Mouse (Mus musculus): ENCODE results near the gene Dennd6b. TPM values are rescaled to one million over a fixed set of nuclear protein-coding genes. Genes with fewer than 3 reads are reported as not detected.

The Dennd6b gene
- total RNA-seq, 2 experiments from 2014 or later = 8.9 to 10.9 TPM

DNA sequence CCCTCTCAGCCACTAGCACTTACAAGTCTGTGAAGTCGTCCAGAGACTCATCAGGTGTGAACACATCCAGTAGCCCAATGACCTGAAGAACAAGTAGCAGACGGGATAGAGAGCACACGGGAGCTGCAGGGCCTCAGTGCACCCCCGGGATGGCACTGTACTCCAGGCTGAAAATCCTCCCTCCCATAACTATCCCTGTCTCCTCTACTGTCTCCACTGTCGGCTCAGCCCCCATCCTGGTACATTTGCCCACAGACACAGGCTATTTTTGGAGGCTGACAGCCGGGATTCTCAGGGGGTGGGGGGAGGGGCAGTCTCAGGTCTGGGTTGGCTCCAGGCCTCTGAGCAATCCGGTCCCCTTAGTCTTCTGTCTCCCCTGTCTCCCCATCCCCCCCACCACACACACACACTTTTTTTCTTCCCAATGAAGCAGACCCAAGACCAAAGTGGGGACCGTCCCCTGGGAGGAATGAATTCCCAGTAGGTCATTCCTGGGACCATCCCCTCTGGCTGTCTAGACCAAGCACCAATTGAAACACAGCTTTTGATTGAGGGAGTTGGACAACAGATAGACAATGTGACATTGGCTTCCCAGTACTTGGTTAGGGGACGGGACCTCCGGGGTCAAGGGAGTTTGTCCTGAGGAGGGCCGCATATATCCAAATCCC, 58.8 kb downstream of the Dennd6b start:
- peak overlapping the region; percentile 99 for H3K27ac ChIP-seq
- intact Hi-C loops (cut with DNase I) = no loop called here
- H3K4me3 ChIP-seq = peak overlapping the region; percentile 96

DNA sequence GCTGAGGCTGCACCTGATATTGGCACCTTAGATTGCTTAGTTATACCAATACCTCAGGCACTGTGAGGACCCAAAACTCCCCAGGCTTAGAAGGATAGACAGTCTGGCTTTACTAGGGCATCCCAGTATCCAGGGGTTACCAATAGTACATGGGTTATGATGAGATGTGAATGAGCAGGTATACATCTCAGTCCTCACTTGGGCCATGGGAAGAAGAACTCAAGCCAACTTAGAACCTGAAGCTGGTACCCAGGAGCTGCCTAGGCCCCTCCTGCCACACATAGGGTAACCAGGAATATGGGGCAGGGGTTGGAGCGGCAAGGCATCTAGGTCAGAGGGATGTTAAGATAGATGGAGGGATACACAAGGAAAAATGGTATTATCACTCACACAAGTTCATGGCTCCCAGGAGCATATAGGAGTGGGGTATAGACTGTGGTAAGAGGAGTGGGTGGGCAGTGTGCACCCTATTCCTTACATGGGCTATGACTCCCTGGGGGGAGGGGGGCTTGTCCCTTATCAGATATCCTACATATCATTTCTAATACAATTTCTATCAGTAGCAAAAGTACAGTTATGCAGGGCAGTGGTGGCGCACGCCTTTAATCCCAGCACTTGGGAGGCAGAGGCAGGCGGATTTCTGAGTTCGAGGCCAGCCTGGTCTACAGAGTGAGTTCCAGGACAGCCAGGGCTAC, 59.7 kb downstream of the Dennd6b start:
- no peak for DNase-seq
- TF ChIP-seq CTCF (IDR thresholded peaks at IDR 0.05) = no peak
- H3K27ac ChIP-seq = peak overlapping the region; percentile 99
- intact Hi-C loops (cut with DNase I) = no loop called here
- peak overlapping the region; percentile 96 for H3K4me3 ChIP-seq

More for the DNA sequence above, 58.8 kb downstream of the Dennd6b start:
- DNase-seq = peak; percentile 67
- TF ChIP-seq CTCF (IDR thresholded peaks at IDR 0.05) = peak; percentile 17; the same call in 1 of the 2 replicates

Small RNAs within 50 kb of the gene (microRNA-seq; reads per million reads assigned to microRNA genes)
- gene Mir6958 = not detected
- gene Mir7118 = not detected

Other genes starting within 250 kb of the Dennd6b start
- not detected for gene Ttll8, start 242.1 kb downstream of the Dennd6b start, total RNA-seq (2021)
- not detected for gene Mlc1, start 217.5 kb downstream of the Dennd6b start, total RNA-seq (2021)
- not detected for gene Mov10l1, start 213.6 kb downstream of the Dennd6b start, total RNA-seq (2021)
- not detected for gene Panx2, start 136.8 kb downstream of the Dennd6b start, total RNA-seq (2021)
- 10 to 100 TPM; 28.5 to 33.6 TPM for gene Trabd, start 121.4 kb downstream of the Dennd6b start, total RNA-seq (2021)
- 10 to 100 TPM; 13.8 to 15.6 TPM for gene Selenoo, start 107.4 kb downstream of the Dennd6b start, total RNA-seq (2021)
- gene Tubgcp6, start 73.4 kb downstream of the Dennd6b start, total RNA-seq (2021) = 1 to 10 TPM; 6.8 to 8.4 TPM
- gene Hdac10, start 67.8 kb downstream of the Dennd6b start, total RNA-seq (2021) = 1 to 10 TPM; 5.9 to 6.4 TPM
- gene Mapk12, start 55.8 kb downstream of the Dennd6b start, total RNA-seq (2021) = 100 to 1,000 TPM; 128 TPM
- 1 to 10 TPM; 1.0 to 1.1 TPM for gene Mapk11, start 46.9 kb downstream of the Dennd6b start, total RNA-seq (2021)
- 1 to 10 TPM; 8.3 to 8.7 TPM for gene Plxnb2, start 15.7 kb downstream of the Dennd6b start, total RNA-seq (2021)
- gene Ppp6r2, start 15.1 kb upstream of the Dennd6b start, total RNA-seq (2021) = 10 to 100 TPM; 90.7 to 94.1 TPM
- 10 to 100 TPM; 55.1 to 70.5 TPM for gene Sbf1, start 118.8 kb upstream of the Dennd6b start, total RNA-seq (2021)
- not detected for gene Adm2, start 126.2 kb upstream of the Dennd6b start, total RNA-seq (2021)
- not detected for gene Miox, start 137.9 kb upstream of the Dennd6b start, total RNA-seq (2021)
- gene Lmf2, start 159.2 kb upstream of the Dennd6b start, total RNA-seq (2021) = 10 to 100 TPM; 12.7 to 16.1 TPM
- gene Ncaph2, start 159.2 kb upstream of the Dennd6b start, total RNA-seq (2021) = 10 to 100 TPM; 40.9 to 41.4 TPM
- gene Sco2, start 177.3 kb upstream of the Dennd6b start, total RNA-seq (2021) = 10 to 100 TPM; 13.0 to 16.0 TPM
- gene Tymp, start 180.5 kb upstream of the Dennd6b start, total RNA-seq (2021) = under 1 TPM; 0.25 to 0.64 TPM
- gene Odf3b, start 182.8 kb upstream of the Dennd6b start, total RNA-seq (2021) = under 1 TPM; 0.38 to 0.53 TPM
- not detected for gene Klhdc7b, start 188.4 kb upstream of the Dennd6b start, total RNA-seq (2021)
- not detected for gene Syce3, start 214.0 kb upstream of the Dennd6b start, total RNA-seq (2021)
- 100 to 1,000 TPM; 257 to 362 TPM for gene Cpt1b, start 229.4 kb upstream of the Dennd6b start, total RNA-seq (2021)
- under 1 TPM; 0.56 to 0.64 TPM for gene C730034F03Rik, start 233.1 kb upstream of the Dennd6b start, total RNA-seq (2021)
- 1 to 10 TPM in 1 of 2 experiments, under 1 TPM in 1; 0.87 to 2.0 TPM for gene Gm44502, start 233.2 kb upstream of the Dennd6b start, total RNA-seq (2021)
- gene Chkb, start 233.4 kb upstream of the Dennd6b start, total RNA-seq (2021) = 10 to 100 TPM; 21.4 to 23.3 TPM

All from gastrocnemius, adult 2 months (tissue).